Mouse (Mus musculus): Measurements from ENCODE around the gene Clec10a.
"Not testable (repeated sequence)": the region's sequence is repeated elsewhere in the genome, so short reads cannot be mapped to it uniquely, and the experiment has no call there.

GRCm38 (mm10) chr11:70169471-70169870 is 13.5 kb downstream of the Clec10a start:
- TF ChIP-seq CTCF, POLR2A (IDR thresholded peaks at IDR 0.05; ENCODE audit: insufficient read depth, low read depth, low read length): not testable (repeated sequence)
